Mouse (Mus musculus) C2C12 (cell line): Measurements from ENCODE around the gene Drosha.

Source experiments
- CTCF ChIP-seq: IDR thresholded peaks from one replicate; pipeline ENCODE4 v1.5.1; 2011; ENCODE audit not compliant: control insufficient read depth, insufficient read depth, insufficient read length
- USF1 ChIP-seq: IDR thresholded peaks from one replicate; pipeline ENCODE4 v1.6.1; 2011; ENCODE audit warnings: low read depth, mild to moderate bottlenecking, control low read depth, moderate library complexity

GRCm38 (mm10) chr15:12875442-12876176 lies 51.0 kb downstream of the Drosha start:
- TF ChIP-seq CTCF: no peak
- TF ChIP-seq USF1: no peak
